Mouse (Mus musculus): ENCODE data around the gene Brd9. TPM values are rescaled to one million over a fixed set of nuclear protein-coding genes. Genes with fewer than 3 reads are reported as not detected.
A peak's percentile ranks its signal among the peaks of the same experiment; 100 is the strongest.

Gene Brd9
- 37.0 and 37.5 TPM in 2 replicates for polyA plus RNA-seq (2015; fragmentation: Nextera tagmentation; extraction: Ambion mirVana)

GRCm38 (mm10) chr13:73937321-73938176 is at the start of gene Brd9, which contains the start of gene Trip13:
TSS of gene Brd9 (plus strand) at chr13:73937811.
TSS of gene Trip13 (minus strand) at chr13:73937784.
- Histone ChIP-seq H3K27me3 (no peaks in the 10 kb centered on the region), H3K4me3 (peak within 1 kb of the TSS; percentile 90), H3K4me2 (peak within 1 kb of the TSS; percentile 85), H3K9ac (peak within 1 kb of the TSS; percentile 72), H3K4me1 (replicated peaks) (peaks cover 16% of the 10 kb centered on the region), H3K27ac (peak within 1 kb of the TSS; percentile 80), H3K9me3 (replicated peaks) (no peaks in the 10 kb centered on the region), H3K36me3 (peaks cover 43% of the 10 kb centered on the region)
- WGBS: under 1% methylated on average over 82 of the region's 82 CpGs
- peak; percentile 92 for ATAC-seq (replicated peaks; ENCODE audit: insufficient number of reproducible peaks, insufficient read depth, low FRiP score, low read depth)

GRCm38 (mm10) chr13:73892493-73893178 is 45.0 kb upstream of the Brd9 start:
- ATAC-seq (replicated peaks; ENCODE audit: insufficient number of reproducible peaks, insufficient read depth, low FRiP score, low read depth): peak; percentile 39
- H3K9ac ChIP-seq: no peak overlapping the region
- no peak overlapping the region for H3K4me2 ChIP-seq
- H3K4me1 ChIP-seq (replicated peaks): peaks cover 10% of the 10 kb centered on the region
- no peak overlapping the region for H3K4me3 ChIP-seq
- no peaks in the 10 kb centered on the region for H3K36me3 ChIP-seq
- 23% methylated on average over 6 of the region's 6 CpGs for WGBS
- no peaks in the 10 kb centered on the region for H3K9me3 ChIP-seq (replicated peaks)
- no peaks in the 10 kb centered on the region for H3K27me3 ChIP-seq
- no peak overlapping the region for H3K27ac ChIP-seq

- no peak for ATAC-seq (replicated peaks; ENCODE audit: insufficient number of reproducible peaks, insufficient read depth, low FRiP score, low read depth)
These were observed 40.0 kb upstream of the Brd9 start for GRCm38 (mm10) chr13:73897561-73897960.

GRCm38 (mm10) chr13:73907136-73907535 is 30.5 kb upstream of the Brd9 start:
- Histone ChIP-seq H3K9ac (no peak overlapping the region), H3K4me1 (replicated peaks) (no peaks in the 10 kb centered on the region), H3K4me2 (no peak overlapping the region), H3K27ac (no peak overlapping the region), H3K4me3 (no peak overlapping the region), H3K36me3 (0 out of 2 replicates have a peak, but pooled peaks cover 2% of the 10 kb centered on the region), H3K27me3 (no peaks in the 10 kb centered on the region), H3K9me3 (replicated peaks) (no peaks in the 10 kb centered on the region)
- WGBS: 82% methylated on average over 5 of the region's 5 CpGs
- no peak for ATAC-seq (replicated peaks; ENCODE audit: insufficient number of reproducible peaks, insufficient read depth, low FRiP score, low read depth)

More at GRCm38 (mm10) chr13:73897561-73897960, 40.0 kb upstream of the Brd9 start:
- Histone ChIP-seq H3K9me3 (replicated peaks) (no peaks in the 10 kb centered on the region), H3K4me1 (replicated peaks) (peaks cover 4% of the 10 kb centered on the region), H3K27me3 (no peaks in the 10 kb centered on the region), H3K4me2 (no peak overlapping the region), H3K4me3 (no peak overlapping the region), H3K27ac (no peak overlapping the region), H3K36me3 (no peaks in the 10 kb centered on the region), H3K9ac (no peak overlapping the region)
- WGBS: 66% methylated on average over 3 of the region's 3 CpGs

- WGBS: 51% methylated on average over 2 of the region's 2 CpGs
- no peak overlapping the region for H3K9ac ChIP-seq
- H3K4me3 ChIP-seq: no peak overlapping the region
- H3K27ac ChIP-seq: no peak overlapping the region
- no peaks in the 10 kb centered on the region for H3K9me3 ChIP-seq (replicated peaks)
- H3K4me2 ChIP-seq: no peak overlapping the region
- ATAC-seq (replicated peaks; ENCODE audit: insufficient number of reproducible peaks, insufficient read depth, low FRiP score, low read depth): no peak
- H3K4me1 ChIP-seq (replicated peaks): no peaks in the 10 kb centered on the region
- no peaks in the 10 kb centered on the region for H3K27me3 ChIP-seq
- H3K36me3 ChIP-seq: peaks cover 7% of the 10 kb centered on the region
These were observed 29.8 kb upstream of the Brd9 start for GRCm38 (mm10) chr13:73907683-73908412.

GRCm38 (mm10) chr13:73913066-73913465 is 24.5 kb upstream of the Brd9 start:
- Histone ChIP-seq H3K27ac (no peak overlapping the region), H3K9me3 (replicated peaks) (no peaks in the 10 kb centered on the region), H3K4me3 (no peak overlapping the region), H3K27me3 (no peaks in the 10 kb centered on the region), H3K9ac (no peak overlapping the region), H3K4me1 (replicated peaks) (no peaks in the 10 kb centered on the region), H3K36me3 (peaks cover 33% of the 10 kb centered on the region), H3K4me2 (no peak overlapping the region)
- 95% methylated on average over 4 of the region's 4 CpGs for WGBS
- no peak for ATAC-seq (replicated peaks; ENCODE audit: insufficient number of reproducible peaks, insufficient read depth, low FRiP score, low read depth)

GRCm38 (mm10) chr13:73932201-73932600 is 5.4 kb upstream of the Brd9 start:
- H3K4me2 ChIP-seq: no peak overlapping the region
- no peaks in the 10 kb centered on the region for H3K9me3 ChIP-seq (replicated peaks)
- H3K9ac ChIP-seq: no peak overlapping the region
- H3K27me3 ChIP-seq: no peaks in the 10 kb centered on the region
- H3K4me1 ChIP-seq (replicated peaks): peaks cover 7% of the 10 kb centered on the region
- H3K27ac ChIP-seq: no peak overlapping the region
- no peak for ATAC-seq (replicated peaks; ENCODE audit: insufficient number of reproducible peaks, insufficient read depth, low FRiP score, low read depth)
- peaks cover 53% of the 10 kb centered on the region for H3K36me3 ChIP-seq
- no peak overlapping the region for H3K4me3 ChIP-seq
- 85% methylated on average over 10 of the region's 10 CpGs for WGBS

GRCm38 (mm10) chr13:73936938-73937320 is 682 bp upstream of the Brd9 start:
- H3K9ac ChIP-seq: peak overlapping the region; percentile 72
- peak; percentile 9; the same call in 1 of the 2 replicates for ATAC-seq (replicated peaks; ENCODE audit: insufficient number of reproducible peaks, insufficient read depth, low FRiP score, low read depth)
- no peak overlapping the region for H3K27ac ChIP-seq
- H3K27me3 ChIP-seq: no peaks in the 10 kb centered on the region
- no peaks in the 10 kb centered on the region for H3K9me3 ChIP-seq (replicated peaks)
- peak overlapping the region; percentile 85 for H3K4me2 ChIP-seq
- H3K36me3 ChIP-seq: peaks cover 43% of the 10 kb centered on the region
- peak overlapping the region; percentile 90 for H3K4me3 ChIP-seq
- peaks cover 16% of the 10 kb centered on the region for H3K4me1 ChIP-seq (replicated peaks)
- 13% methylated on average over 5 of the region's 5 CpGs for WGBS

GRCm38 (mm10) chr13:73938177-73938560 is 558 bp downstream of the Brd9 start:
- WGBS: 31% methylated on average over 13 of the region's 13 CpGs
- Histone ChIP-seq H3K36me3 (peaks cover 47% of the 10 kb centered on the region), H3K27ac (peak overlapping the region; percentile 80), H3K4me1 (replicated peaks) (peaks cover 16% of the 10 kb centered on the region), H3K9ac (peak overlapping the region; percentile 72), H3K27me3 (no peaks in the 10 kb centered on the region), H3K4me3 (peak overlapping the region; percentile 90), H3K4me2 (peak overlapping the region; percentile 85), H3K9me3 (replicated peaks) (no peaks in the 10 kb centered on the region)
- ATAC-seq (replicated peaks; ENCODE audit: insufficient number of reproducible peaks, insufficient read depth, low FRiP score, low read depth): no peak

GRCm38 (mm10) chr13:73939101-73939500 is 1.5 kb downstream of the Brd9 start:
- peaks cover 56% of the 10 kb centered on the region for H3K36me3 ChIP-seq
- ATAC-seq (replicated peaks; ENCODE audit: insufficient number of reproducible peaks, insufficient read depth, low FRiP score, low read depth): no peak
- no peak overlapping the region for H3K4me2 ChIP-seq
- no peak overlapping the region for H3K27ac ChIP-seq
- no peak overlapping the region for H3K9ac ChIP-seq
- H3K27me3 ChIP-seq: no peaks in the 10 kb centered on the region
- H3K4me3 ChIP-seq: no peak overlapping the region
- 93% methylated on average over 5 of the region's 5 CpGs for WGBS
- H3K4me1 ChIP-seq (replicated peaks): peaks cover 16% of the 10 kb centered on the region
- no peaks in the 10 kb centered on the region for H3K9me3 ChIP-seq (replicated peaks)

- no peak overlapping the region for H3K9ac ChIP-seq
- H3K4me3 ChIP-seq: no peak overlapping the region
- H3K9me3 ChIP-seq (replicated peaks): no peaks in the 10 kb centered on the region
- no peak overlapping the region for H3K27ac ChIP-seq
- peaks cover 90% of the 10 kb centered on the region for H3K36me3 ChIP-seq
- no peaks in the 10 kb centered on the region for H3K4me1 ChIP-seq (replicated peaks)
- 88% methylated on average over 9 of the region's 9 CpGs for WGBS
- H3K4me2 ChIP-seq: no peak overlapping the region
- no peak for ATAC-seq (replicated peaks; ENCODE audit: insufficient number of reproducible peaks, insufficient read depth, low FRiP score, low read depth)
- no peaks in the 10 kb centered on the region for H3K27me3 ChIP-seq
These were observed 7.0 kb downstream of the Brd9 start for GRCm38 (mm10) chr13:73944606-73945005.

All from heart, embryonic 15.5 days (tissue).